Mouse (Mus musculus): Measurements from ENCODE around the gene Cntn1. TPM values are rescaled to one million over a fixed set of nuclear protein-coding genes. Genes with fewer than 3 reads are reported as not detected.

Cntn1 gene
- polyA plus RNA-seq, 1 experiment from 2014 or later, result 2.0 TPM

DNA sequence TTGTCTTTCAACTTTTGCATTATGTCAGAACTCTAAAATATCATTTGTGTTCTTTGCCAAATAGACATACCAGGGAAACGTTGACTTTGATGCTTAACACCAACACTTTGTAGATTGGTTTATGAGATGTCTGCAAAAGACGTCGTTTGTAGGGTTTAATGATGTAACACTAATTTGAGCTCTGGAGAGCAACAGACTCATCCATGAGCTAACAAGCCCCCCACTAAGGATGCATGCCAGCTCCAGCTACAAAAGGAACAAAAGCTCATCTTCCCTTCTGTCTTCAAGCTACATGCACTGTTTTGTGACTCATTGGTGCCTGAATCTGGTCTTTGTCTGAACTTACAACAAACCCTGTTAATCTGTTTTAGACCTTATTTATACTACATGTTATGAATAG is 28.5 kb downstream of the Cntn1 start:
- Histone ChIP-seq H3K4me2 (no peak overlapping the region), H3K4me1 (no peaks in the 10 kb centered on the region), H3K4me3 (replicated peaks) (no peak overlapping the region), H3K9ac (no peak overlapping the region), H3K27me3 (no peaks in the 10 kb centered on the region), H3K27ac (no peak overlapping the region), H3K36me3 (no peaks in the 10 kb centered on the region), H3K9me3 (replicated peaks) (no peaks in the 10 kb centered on the region)
- ATAC-seq (replicated peaks; ENCODE audit: low FRiP score), result no peak
- 61% methylated on average over 3 of the region's 3 CpGs for WGBS

DNA sequence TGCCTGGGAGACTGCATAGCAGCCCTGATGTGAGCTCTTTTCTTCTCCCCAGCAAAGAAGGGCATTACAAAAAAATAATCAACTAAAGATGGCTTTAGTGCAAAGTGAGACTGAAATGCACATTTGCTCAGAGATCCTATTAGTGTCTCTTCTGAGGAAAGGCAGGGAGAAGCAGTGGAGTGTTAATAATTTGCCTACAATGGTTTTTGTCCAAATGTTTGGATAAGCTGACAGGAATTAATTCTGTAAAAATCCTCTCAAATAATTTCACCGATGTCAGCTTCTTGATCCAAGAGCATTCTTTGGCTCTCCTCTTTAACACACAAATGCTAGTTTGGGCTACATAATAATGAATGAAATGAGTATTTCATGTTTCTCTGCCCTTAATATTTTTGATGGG is 34.9 kb downstream of the Cntn1 start:
- Histone ChIP-seq H3K9ac (no peak overlapping the region), H3K36me3 (no peaks in the 10 kb centered on the region), H3K4me3 (replicated peaks) (no peak overlapping the region), H3K27me3 (no peaks in the 10 kb centered on the region), H3K27ac (no peak overlapping the region), H3K4me2 (no peak overlapping the region), H3K4me1 (0 out of 2 replicates have a peak, but pooled peaks cover 3% of the 10 kb centered on the region), H3K9me3 (replicated peaks) (no peaks in the 10 kb centered on the region)
- 76% methylated on average over 1 of the region's 1 CpGs for WGBS
- no peak for ATAC-seq (replicated peaks; ENCODE audit: low FRiP score)

DNA sequence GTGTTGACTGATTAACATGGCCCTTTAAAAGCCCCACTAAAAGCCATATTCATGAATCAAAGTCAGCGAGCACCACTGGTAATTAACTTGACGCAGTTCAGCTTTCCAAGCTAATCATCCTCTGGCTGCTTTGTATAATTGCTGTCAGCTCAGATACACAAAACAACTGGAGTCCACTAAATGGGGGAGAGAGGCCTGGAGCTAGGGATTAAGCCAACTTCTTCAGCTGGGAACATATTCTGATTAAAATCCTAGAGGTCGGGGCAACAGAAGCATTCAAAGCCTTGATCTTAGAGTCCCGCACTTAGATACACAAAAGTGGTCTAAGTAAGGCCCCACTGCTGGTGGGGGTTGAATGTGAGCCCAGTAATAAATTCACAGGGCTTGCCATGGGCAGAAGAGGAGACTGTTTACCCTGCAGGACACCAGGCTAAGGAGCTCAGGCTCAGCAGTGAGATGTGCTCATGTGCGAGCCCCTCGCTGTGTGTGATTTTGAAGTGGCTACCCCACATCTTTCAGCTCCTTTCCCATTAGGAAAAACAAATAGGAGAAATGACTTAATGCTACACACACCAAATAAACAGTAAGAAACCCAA is 36.8 kb downstream of the Cntn1 start:
- no peaks in the 10 kb centered on the region for H3K27me3 ChIP-seq
- ATAC-seq (replicated peaks; ENCODE audit: low FRiP score), result peak; percentile 80
- 27% methylated on average over 6 of the region's 6 CpGs for WGBS
- no peaks in the 10 kb centered on the region for H3K9me3 ChIP-seq (replicated peaks)
- 0 out of 2 replicates have a peak, but pooled peaks cover 3% of the 10 kb centered on the region for H3K4me1 ChIP-seq
- no peak overlapping the region for H3K9ac ChIP-seq
- no peak overlapping the region for H3K4me2 ChIP-seq
- H3K36me3 ChIP-seq, result no peaks in the 10 kb centered on the region
- no peak overlapping the region for H3K4me3 ChIP-seq (replicated peaks)
- H3K27ac ChIP-seq, result peak overlapping the region; percentile 58; the same call in 1 of the 2 replicates

DNA sequence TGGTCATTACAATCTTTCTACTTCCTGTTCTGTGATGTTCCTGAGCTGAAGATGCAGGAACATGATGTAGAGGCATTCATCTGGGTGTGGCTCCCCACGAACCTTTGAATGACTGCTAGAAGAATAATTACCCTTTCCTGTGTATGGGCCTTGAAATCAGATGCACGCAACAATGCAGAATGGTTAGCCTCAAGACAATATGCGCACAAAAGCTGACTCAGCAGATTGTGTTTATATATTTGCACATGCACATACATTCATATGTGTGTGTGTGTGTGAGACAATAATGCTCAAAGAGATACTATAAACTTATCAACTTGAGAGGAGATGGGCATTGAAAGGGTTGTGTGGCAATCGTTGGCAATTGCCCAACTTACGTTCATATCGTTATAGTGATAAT is 39.8 kb downstream of the Cntn1 start:
- 61% methylated on average over 6 of the region's 6 CpGs for WGBS

DNA sequence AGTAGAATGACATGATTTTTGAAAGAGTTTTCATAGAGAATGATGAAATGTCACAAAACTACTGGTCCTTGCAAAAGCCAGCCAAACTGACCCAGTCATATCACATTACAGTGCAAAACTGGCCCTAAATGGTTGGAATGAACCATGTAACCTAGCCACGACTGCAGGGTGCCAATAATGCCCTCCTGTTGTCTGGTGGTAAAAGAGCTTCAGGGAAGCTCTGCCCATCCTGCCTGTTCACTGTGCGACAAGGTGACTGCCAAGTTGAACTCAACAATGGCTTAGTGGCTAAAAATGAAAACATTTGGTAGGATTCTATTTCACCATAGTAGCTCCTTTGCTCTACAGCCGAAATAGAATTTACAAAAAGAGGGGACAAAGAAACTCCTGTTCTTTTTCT is 41.1 kb downstream of the Cntn1 start:
- no peaks in the 10 kb centered on the region for H3K36me3 ChIP-seq
- H3K27ac ChIP-seq, result no peak overlapping the region
- H3K4me1 ChIP-seq, result 0 out of 2 replicates have a peak, but pooled peaks cover 3% of the 10 kb centered on the region
- no peaks in the 10 kb centered on the region for H3K27me3 ChIP-seq
- ATAC-seq (replicated peaks; ENCODE audit: low FRiP score), result no peak
- no peaks in the 10 kb centered on the region for H3K9me3 ChIP-seq (replicated peaks)
- WGBS, result 55% methylated on average over 3 of the region's 3 CpGs
- no peak overlapping the region for H3K9ac ChIP-seq
- no peak overlapping the region for H3K4me2 ChIP-seq
- no peak overlapping the region for H3K4me3 ChIP-seq (replicated peaks)

More for the DNA sequence above, 39.8 kb downstream of the Cntn1 start:
- no peak overlapping the region for H3K4me2 ChIP-seq
- no peaks in the 10 kb centered on the region for H3K36me3 ChIP-seq
- no peaks in the 10 kb centered on the region for H3K9me3 ChIP-seq (replicated peaks)
- no peak for ATAC-seq (replicated peaks; ENCODE audit: low FRiP score)
- no peak overlapping the region for H3K9ac ChIP-seq
- no peaks in the 10 kb centered on the region for H3K27me3 ChIP-seq
- H3K27ac ChIP-seq, result no peak overlapping the region
- no peak overlapping the region for H3K4me3 ChIP-seq (replicated peaks)
- 0 out of 2 replicates have a peak, but pooled peaks cover 3% of the 10 kb centered on the region for H3K4me1 ChIP-seq

DNA sequence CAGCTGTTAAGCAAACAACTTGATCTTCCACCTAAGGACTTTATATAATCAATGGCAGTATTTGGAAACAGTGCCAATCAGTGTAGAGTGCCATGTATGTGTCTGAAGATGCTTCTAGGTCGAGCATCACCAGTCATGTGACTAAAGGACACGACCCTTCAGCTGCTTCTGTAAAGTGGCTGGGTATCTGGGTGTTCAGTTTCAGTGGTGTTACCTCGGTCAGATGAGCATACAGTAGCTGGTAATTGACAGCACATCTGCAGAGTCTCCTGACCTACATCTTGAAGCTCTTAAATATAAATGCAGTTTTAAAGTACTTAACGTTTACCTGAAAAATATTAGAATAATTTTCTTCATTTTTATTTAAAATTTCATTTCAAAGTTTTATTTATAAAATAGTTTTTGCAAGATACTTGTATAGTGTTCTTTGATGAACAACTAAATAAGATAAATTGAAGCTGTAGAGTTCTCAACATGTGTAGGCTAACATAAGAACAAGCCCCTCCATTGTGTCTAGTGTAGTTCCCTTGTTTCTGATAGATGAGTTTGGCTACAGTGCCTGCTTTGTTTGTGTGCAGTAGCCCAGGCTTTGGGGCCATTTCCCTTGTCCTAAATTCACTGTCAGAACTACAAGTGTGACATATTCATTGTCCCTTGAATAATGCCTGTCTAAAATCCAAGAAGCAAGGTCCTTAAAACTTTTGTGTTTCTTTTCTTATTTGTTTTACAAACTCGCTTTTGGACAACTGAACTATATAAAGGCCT is 48.6 kb downstream of the Cntn1 start:
- Histone ChIP-seq H3K36me3 (no peaks in the 10 kb centered on the region), H3K27me3 (no peaks in the 10 kb centered on the region), H3K9ac (no peak overlapping the region), H3K4me2 (no peak overlapping the region), H3K9me3 (replicated peaks) (no peaks in the 10 kb centered on the region), H3K4me3 (replicated peaks) (no peak overlapping the region), H3K27ac (no peak overlapping the region), H3K4me1 (no peaks in the 10 kb centered on the region)
- 55% methylated on average over 5 of the region's 5 CpGs for WGBS
- ATAC-seq (replicated peaks; ENCODE audit: low FRiP score), result no peak

DNA sequence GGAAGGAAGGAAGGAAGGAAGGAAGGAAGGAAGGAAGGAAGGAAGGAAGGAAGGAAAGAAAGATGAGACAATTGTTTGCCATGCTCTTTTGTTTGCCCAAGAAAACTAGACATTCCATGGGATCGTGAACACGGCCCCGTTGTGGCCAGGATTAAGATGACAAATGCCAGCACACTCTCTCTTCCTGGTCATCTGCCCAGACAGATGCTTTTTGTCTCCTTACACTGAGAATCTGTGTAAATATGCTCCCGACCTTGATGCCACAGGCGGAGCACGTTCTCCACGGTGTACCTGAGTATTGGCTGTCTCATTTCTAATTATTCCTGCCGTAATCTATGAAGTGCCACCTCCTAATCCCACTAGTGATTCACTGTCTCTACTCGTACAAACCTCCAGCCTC is 51.0 kb downstream of the Cntn1 start:
- Histone ChIP-seq H3K4me3 (replicated peaks) (no peak overlapping the region), H3K4me1 (no peaks in the 10 kb centered on the region), H3K9me3 (replicated peaks) (no peaks in the 10 kb centered on the region), H3K27me3 (no peaks in the 10 kb centered on the region), H3K4me2 (no peak overlapping the region), H3K36me3 (no peaks in the 10 kb centered on the region), H3K9ac (no peak overlapping the region), H3K27ac (no peak overlapping the region)
- WGBS, result 74% methylated on average over 9 of the region's 9 CpGs
- no peak for ATAC-seq (replicated peaks; ENCODE audit: low FRiP score)

DNA sequence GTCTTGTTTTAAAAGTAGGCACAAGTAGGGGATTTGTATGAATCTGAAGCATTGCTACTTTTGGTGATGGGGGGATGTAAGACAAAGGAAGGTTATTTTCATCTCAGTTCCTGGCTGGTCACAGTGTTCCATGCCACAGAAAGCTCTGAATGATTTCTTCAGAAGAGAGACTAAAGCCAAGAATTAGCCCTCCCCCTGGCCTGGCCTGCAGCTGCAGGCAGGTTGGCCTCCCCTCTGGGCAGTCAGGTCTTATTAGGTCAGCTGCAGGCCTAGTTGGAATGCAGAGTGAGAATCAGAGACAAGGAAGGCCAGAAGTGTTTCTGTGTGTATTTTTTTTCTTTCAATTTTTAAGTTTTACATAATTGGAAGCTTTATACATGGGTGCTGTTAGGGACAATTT is 61.5 kb downstream of the Cntn1 start:
- Histone ChIP-seq H3K27ac (no peak overlapping the region), H3K9ac (no peak overlapping the region), H3K36me3 (no peaks in the 10 kb centered on the region), H3K4me2 (no peak overlapping the region), H3K27me3 (no peaks in the 10 kb centered on the region), H3K4me1 (no peaks in the 10 kb centered on the region), H3K9me3 (replicated peaks) (no peaks in the 10 kb centered on the region), H3K4me3 (replicated peaks) (no peak overlapping the region)
- ATAC-seq (replicated peaks; ENCODE audit: low FRiP score), result no peak

DNA sequence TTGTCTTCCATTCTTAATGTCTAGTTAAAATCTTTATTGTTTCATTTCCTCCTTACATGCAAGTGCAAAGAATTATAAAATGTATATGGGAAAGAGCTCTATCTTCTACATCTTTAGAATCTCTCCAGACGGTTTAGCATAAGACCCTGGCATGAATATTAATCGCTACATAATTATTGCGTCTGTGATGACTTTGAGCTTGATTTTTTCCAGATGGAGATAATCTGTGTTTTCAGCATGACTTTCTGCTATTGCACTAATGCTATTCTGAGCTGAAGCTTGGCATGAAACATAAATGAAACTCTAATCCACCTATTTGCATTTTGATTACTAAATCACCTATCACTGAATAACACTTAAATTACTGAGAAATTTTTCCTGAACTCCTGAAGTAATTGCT is 82.0 kb downstream of the Cntn1 start:
- ATAC-seq (replicated peaks; ENCODE audit: low FRiP score), result no peak
- no peaks in the 10 kb centered on the region for H3K27me3 ChIP-seq
- 82% methylated on average over 3 of the region's 3 CpGs for WGBS

DNA sequence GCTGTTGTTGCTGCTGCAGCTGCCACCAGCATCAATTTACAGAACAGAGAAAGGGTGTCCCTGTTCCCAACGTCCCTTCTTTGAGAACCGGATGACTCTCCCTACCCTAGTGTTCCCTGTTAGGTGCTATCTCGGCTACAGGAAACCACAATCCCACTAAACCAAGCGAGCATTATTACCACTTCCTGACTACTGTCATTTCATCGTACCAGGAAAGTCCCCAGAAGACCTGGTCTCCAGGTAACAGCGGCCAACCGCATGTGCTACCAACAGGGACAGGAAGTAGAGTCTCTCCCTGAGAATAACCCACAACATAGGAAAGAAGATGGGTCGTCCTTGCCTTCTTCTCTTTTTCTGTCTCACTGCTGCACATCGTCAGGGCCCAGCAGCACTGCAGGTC is 83.3 kb downstream of the Cntn1 start:
- Histone ChIP-seq H3K36me3 (no peaks in the 10 kb centered on the region), H3K9me3 (replicated peaks) (no peaks in the 10 kb centered on the region), H3K4me3 (replicated peaks) (no peak overlapping the region), H3K27me3 (no peaks in the 10 kb centered on the region), H3K4me1 (no peaks in the 10 kb centered on the region), H3K4me2 (no peak overlapping the region), H3K27ac (no peak overlapping the region), H3K9ac (no peak overlapping the region)
- WGBS, result 70% methylated on average over 9 of the region's 9 CpGs
- no peak for ATAC-seq (replicated peaks; ENCODE audit: low FRiP score)

More for the DNA sequence above, 82.0 kb downstream of the Cntn1 start:
- H3K9me3 ChIP-seq (replicated peaks), result no peaks in the 10 kb centered on the region
- no peak overlapping the region for H3K4me2 ChIP-seq
- no peak overlapping the region for H3K27ac ChIP-seq
- no peaks in the 10 kb centered on the region for H3K4me1 ChIP-seq
- no peaks in the 10 kb centered on the region for H3K36me3 ChIP-seq
- no peak overlapping the region for H3K4me3 ChIP-seq (replicated peaks)
- no peak overlapping the region for H3K9ac ChIP-seq

DNA sequence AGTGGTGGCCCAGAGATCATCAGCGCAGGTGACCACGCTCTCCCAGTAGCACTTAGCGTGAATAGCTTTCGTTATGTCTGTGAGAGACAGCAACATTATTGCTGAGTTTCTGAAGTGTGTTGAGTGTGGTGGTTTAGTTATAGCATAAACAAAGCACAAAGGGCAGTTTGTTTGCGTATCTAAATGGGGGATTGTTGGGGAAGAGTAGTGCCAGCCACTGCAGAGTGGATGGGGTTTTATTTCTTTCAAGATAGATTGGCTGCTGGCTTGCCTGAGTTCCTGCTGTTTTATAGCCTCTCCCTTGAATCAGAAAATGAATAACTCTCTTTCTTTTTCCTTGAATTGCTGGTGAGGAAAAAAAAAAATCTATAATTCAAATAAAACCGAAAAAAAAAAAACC is 86.1 kb downstream of the Cntn1 start:
- WGBS, result 76% methylated on average over 6 of the region's 6 CpGs
- Histone ChIP-seq H3K27me3 (no peaks in the 10 kb centered on the region), H3K9me3 (replicated peaks) (no peaks in the 10 kb centered on the region), H3K36me3 (no peaks in the 10 kb centered on the region), H3K27ac (no peak overlapping the region), H3K9ac (no peak overlapping the region), H3K4me2 (no peak overlapping the region), H3K4me3 (replicated peaks) (no peak overlapping the region), H3K4me1 (no peaks in the 10 kb centered on the region)
- no peak for ATAC-seq (replicated peaks; ENCODE audit: low FRiP score)

DNA sequence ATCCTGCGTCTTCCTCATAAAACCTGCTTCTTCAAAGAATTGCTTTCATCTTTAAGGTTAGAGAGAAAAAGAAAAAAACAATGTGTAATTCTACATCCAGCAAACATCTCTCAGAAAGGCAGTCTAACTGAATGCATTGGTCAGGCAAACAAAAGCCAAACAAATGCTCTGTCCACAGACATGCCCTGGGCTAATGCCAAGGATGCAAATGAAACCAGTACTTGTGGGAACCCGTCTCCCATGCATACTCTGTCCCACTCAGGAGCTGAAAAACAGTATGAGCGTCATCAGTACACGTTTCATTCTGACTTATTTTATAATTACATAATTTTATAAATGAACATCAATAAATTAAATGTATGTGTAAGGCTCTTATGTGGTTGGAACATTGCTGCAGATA is 91.0 kb downstream of the Cntn1 start:
- Histone ChIP-seq H3K27me3 (no peaks in the 10 kb centered on the region), H3K4me1 (no peaks in the 10 kb centered on the region), H3K4me2 (no peak overlapping the region), H3K4me3 (replicated peaks) (no peak overlapping the region), H3K27ac (no peak overlapping the region), H3K9ac (no peak overlapping the region), H3K36me3 (no peaks in the 10 kb centered on the region), H3K9me3 (replicated peaks) (no peaks in the 10 kb centered on the region)
- ATAC-seq (replicated peaks; ENCODE audit: low FRiP score), result no peak
- 76% methylated on average over 4 of the region's 4 CpGs for WGBS

DNA sequence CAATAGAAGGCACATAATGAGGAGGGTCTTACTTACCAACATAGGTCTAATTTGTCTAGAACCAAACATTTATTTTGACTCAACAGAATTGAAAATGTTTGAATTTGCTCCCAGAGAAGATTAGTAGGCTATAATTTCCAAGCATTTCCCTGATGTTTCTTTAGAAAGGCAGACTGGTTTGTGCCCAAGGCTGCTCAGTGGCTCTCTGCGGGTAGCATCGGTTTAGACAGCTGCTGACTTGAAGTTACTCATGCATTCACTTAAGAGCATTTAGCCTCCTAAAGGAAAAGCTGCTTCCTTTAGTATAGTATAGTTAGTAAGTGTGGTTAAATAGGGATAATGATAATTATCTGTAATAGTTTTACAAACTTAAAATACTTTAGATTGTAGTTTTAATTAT is 104.0 kb downstream of the Cntn1 start:
- Histone ChIP-seq H3K4me3 (replicated peaks) (no peak overlapping the region), H3K9ac (no peak overlapping the region), H3K27me3 (no peaks in the 10 kb centered on the region), H3K27ac (no peak overlapping the region), H3K36me3 (no peaks in the 10 kb centered on the region), H3K4me1 (no peaks in the 10 kb centered on the region), H3K9me3 (replicated peaks) (no peaks in the 10 kb centered on the region), H3K4me2 (no peak overlapping the region)
- WGBS, result 66% methylated on average over 2 of the region's 2 CpGs
- ATAC-seq (replicated peaks; ENCODE audit: low FRiP score), result no peak
